Mouse (Mus musculus) limb, embryonic 13.5 days (tissue): Measurements from ENCODE around the gene Gna13. TPM values are rescaled to one million over a fixed set of nuclear protein-coding genes. Genes with fewer than 3 reads are reported as not detected.
A peak's percentile ranks its signal among the peaks of the same experiment; 100 is the strongest.

ENCODE experiments used
- ATAC-seq: fragments of 200-750 bp; cut with Nextera tagmentation; 2 replicates; pipeline ENCODE4 v1.8.0; 2017; ENCODE audit warnings: low read depth, moderate number of reproducible peaks, moderate TSS enrichment; ENCODE audit not compliant: low FRiP score
- H3K27ac ChIP-seq: fragments of 300-500 bp; sonication (generic); 2 replicates; pipeline ENCODE4 v1.5.1; 2015; ENCODE audit warnings: inconsistent platforms, mild to moderate bottlenecking, moderate library complexity
- H3K27me3 ChIP-seq: fragments of 300-500 bp; sonication (generic); 2 replicates; pipeline ENCODE4 v1.6.1; 2015; ENCODE audit warnings: mild to moderate bottlenecking, inconsistent platforms
- H3K36me3 ChIP-seq: fragments of 300-500 bp; sonication (generic); 2 replicates; pipeline ENCODE4 v1.6.1; 2015; ENCODE audit warnings: inconsistent platforms, mild to moderate bottlenecking, moderate library complexity
- H3K4me1 ChIP-seq: fragments of 300-500 bp; sonication (generic); 2 replicates; pipeline ENCODE4 v1.6.1; 2015; ENCODE audit warnings: inconsistent platforms
- H3K4me2 ChIP-seq: fragments of 300-500 bp; sonication (generic); replicated peaks from 2 replicates; pipeline ENCODE4 v1.6.1; 2015; ENCODE audit warnings: inconsistent platforms, mild to moderate bottlenecking, moderate library complexity
- H3K4me3 ChIP-seq: fragments of 300-500 bp; sonication (generic); 2 replicates; pipeline ENCODE4 v1.5.1; 2015; ENCODE audit warnings: moderate library complexity, mild to moderate bottlenecking, inconsistent platforms
- H3K9ac ChIP-seq: fragments of 300-500 bp; sonication (generic); 2 replicates; pipeline ENCODE4 v1.6.1; 2015; ENCODE audit warnings: mild to moderate bottlenecking, inconsistent platforms
- H3K9me3 ChIP-seq: fragments of 300-500 bp; sonication (generic); 2 replicates; pipeline ENCODE4 v1.6.1; 2016; ENCODE audit warnings: inconsistent platforms
- WGBS: fragments of 180-500 bp; shearing (Covaris S2); methylation state at CpG from one replicate; pipeline ENCODE4 v1.1.7; 2015; 5-methylcytosine and 5-hydroxymethylcytosine counted together
- polyA plus RNA-seq: library from polyadenylated mRNA; unstranded; fragments of >200 nt; fragmentation: Nextera tagmentation; extraction: Ambion mirVana; gene quantifications from 2 replicates; pipeline ENCODE4 v1.2.1, GENCODE M21; 2015

The Gna13 gene
- polyA plus RNA-seq, 1 experiment from 2014 or later = 21.6 TPM

DNA sequence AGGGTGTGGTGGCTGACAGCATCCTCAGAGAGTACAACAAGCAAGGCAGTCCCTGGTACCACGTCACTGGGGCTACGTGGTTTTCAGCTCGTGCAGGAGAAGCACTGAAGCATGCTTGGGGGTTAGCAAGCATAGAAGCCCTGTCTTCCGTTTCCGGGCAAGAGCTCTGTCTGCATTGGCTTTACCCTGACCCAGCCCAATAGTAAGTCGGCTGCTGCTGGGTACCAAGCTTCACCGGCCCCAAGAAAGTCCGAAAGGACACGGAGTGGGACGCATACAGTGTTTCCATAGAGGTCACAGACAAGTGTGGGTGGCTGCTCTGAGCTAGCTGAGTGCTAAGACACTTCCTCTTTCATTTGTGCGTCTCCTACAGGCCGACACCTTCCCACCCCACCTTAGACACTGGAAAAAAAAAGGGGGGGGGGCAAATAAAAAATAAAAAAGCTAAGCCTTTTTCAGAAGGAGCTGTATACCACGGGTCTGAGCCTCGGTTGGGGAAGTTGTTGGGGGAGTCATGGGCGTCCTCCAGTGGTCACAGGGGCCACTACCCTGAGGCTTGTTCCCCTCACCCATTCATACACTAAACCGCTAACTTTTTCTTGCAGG lies 57.4 kb downstream of the Gna13 start:
- ATAC-seq = no peak
- Histone ChIP-seq H3K4me3 (no peak overlapping the region), H3K9ac (no peak overlapping the region), H3K27me3 (no peaks in the 10 kb centered on the region), H3K9me3 (0 out of 2 replicates have a peak, but pooled peaks cover 5% of the 10 kb centered on the region), H3K36me3 (no peaks in the 10 kb centered on the region), H3K4me2 (no peak overlapping the region), H3K4me1 (peaks cover under 1% of the 10 kb centered on the region), H3K27ac (no peak overlapping the region)
- WGBS = 52% methylated on average over 16 of the region's 16 CpGs

DNA sequence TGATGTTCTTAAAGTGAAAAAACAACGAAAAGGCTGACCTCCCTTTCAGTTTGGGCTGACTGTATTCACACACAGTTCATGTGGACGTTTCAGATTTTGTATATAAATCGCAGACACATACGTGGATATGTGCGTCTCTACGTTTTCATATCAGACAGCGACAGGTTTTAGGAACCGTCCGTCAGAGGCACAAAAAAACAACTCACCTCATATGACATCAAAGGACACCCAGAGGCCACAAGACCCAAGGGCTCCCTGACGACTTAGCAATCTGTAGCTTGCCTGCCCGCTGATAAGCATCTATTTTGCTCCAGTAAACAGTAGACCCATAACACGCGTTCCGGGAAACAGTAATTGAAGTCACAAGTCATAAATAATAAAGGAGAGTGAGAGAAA lies 57.9 kb downstream of the Gna13 start:
- no peak for ATAC-seq
- H3K4me2 ChIP-seq = no peak overlapping the region

DNA sequence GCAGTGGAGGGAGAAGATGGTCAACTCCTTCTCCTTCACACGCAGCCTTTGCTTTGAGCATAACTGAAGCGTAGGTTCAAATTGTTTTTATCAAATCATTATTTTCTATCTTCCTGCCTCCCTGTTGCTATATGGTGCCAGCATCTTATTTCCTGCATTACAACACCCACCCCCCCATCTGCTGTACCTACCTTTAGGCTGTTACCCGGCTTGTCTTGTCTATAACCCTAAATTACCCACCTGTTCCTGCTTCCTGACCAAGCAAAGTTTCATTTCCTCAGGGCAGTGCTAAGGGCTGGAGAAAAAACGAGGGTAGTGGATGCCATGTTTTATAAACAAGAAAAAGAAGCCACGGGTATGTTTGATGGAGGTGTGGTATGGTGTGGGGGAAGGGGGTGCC lies 58.6 kb downstream of the Gna13 start:
- Histone ChIP-seq H3K9ac (no peak overlapping the region), H3K9me3 (0 out of 2 replicates have a peak, but pooled peaks cover 5% of the 10 kb centered on the region), H3K27ac (no peak overlapping the region), H3K36me3 (no peaks in the 10 kb centered on the region), H3K4me1 (peaks cover 4% of the 10 kb centered on the region), H3K4me2 (no peak overlapping the region), H3K4me3 (no peak overlapping the region), H3K27me3 (no peaks in the 10 kb centered on the region)
- WGBS = 64% methylated on average over 5 of the region's 5 CpGs
- ATAC-seq = no peak

More for the DNA sequence above, 57.9 kb downstream of the Gna13 start:
- Histone ChIP-seq H3K4me3 (no peak overlapping the region), H3K9me3 (0 out of 2 replicates have a peak, but pooled peaks cover 5% of the 10 kb centered on the region), H3K9ac (no peak overlapping the region), H3K36me3 (no peaks in the 10 kb centered on the region), H3K27me3 (no peaks in the 10 kb centered on the region), H3K27ac (no peak overlapping the region), H3K4me1 (peaks cover 4% of the 10 kb centered on the region)
- 77% methylated on average over 14 of the region's 14 CpGs for WGBS

DNA sequence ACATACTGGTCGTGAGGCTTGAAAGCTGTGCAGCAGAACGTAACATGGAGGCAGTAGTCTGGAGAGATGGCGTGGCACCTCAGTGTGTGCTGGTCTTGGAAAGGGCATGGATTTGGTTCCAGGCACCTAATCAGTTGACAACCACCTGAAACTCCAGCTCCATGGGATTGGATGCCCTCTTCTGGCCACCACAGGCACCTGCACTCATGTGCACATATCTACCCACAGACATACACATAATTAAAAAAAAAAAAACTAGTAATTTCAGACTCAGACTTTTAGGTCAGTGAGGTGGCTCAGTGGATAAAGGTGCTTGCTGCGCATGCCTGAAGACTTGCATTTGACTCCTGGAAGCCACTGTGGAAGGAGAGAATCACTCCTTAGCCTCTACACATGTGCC lies 59.6 kb downstream of the Gna13 start:
- Histone ChIP-seq H3K4me2 (no peak overlapping the region), H3K4me1 (peaks cover 10% of the 10 kb centered on the region), H3K9me3 (0 out of 2 replicates have a peak, but pooled peaks cover 5% of the 10 kb centered on the region), H3K9ac (no peak overlapping the region), H3K36me3 (no peaks in the 10 kb centered on the region), H3K4me3 (no peak overlapping the region), H3K27ac (no peak overlapping the region), H3K27me3 (no peaks in the 10 kb centered on the region)
- 98% methylated on average over 4 of the region's 4 CpGs for WGBS
- no peak for ATAC-seq

DNA sequence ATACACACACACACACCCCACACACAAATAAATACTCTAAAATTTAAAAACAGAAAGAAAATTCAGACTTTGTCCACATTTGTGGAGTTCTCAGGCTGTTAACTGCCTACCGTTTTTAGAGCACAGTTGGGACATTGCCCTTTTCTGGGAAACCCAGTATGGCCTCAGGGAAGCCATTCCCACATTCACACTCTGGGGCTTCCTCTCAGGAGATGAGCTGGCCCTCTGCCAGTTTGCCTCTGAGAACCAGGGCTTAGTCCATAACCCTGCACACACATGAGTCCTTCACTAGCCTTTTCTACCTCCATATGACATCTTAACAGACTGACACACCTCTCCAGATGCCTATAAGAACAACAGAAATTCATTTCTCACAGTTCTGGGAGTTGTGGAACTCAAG lies 60.7 kb downstream of the Gna13 start:
- H3K27ac ChIP-seq = no peak overlapping the region
- H3K9me3 ChIP-seq = 0 out of 2 replicates have a peak, but pooled peaks cover 5% of the 10 kb centered on the region
- 66% methylated on average over 1 of the region's 1 CpGs for WGBS
- H3K4me1 ChIP-seq = peaks cover 11% of the 10 kb centered on the region
- no peak overlapping the region for H3K9ac ChIP-seq
- H3K27me3 ChIP-seq = no peaks in the 10 kb centered on the region
- no peak overlapping the region for H3K4me2 ChIP-seq
- no peak for ATAC-seq
- H3K4me3 ChIP-seq = no peak overlapping the region
- peaks cover under 1% of the 10 kb centered on the region; the same call in 1 of the 2 replicates for H3K36me3 ChIP-seq

DNA sequence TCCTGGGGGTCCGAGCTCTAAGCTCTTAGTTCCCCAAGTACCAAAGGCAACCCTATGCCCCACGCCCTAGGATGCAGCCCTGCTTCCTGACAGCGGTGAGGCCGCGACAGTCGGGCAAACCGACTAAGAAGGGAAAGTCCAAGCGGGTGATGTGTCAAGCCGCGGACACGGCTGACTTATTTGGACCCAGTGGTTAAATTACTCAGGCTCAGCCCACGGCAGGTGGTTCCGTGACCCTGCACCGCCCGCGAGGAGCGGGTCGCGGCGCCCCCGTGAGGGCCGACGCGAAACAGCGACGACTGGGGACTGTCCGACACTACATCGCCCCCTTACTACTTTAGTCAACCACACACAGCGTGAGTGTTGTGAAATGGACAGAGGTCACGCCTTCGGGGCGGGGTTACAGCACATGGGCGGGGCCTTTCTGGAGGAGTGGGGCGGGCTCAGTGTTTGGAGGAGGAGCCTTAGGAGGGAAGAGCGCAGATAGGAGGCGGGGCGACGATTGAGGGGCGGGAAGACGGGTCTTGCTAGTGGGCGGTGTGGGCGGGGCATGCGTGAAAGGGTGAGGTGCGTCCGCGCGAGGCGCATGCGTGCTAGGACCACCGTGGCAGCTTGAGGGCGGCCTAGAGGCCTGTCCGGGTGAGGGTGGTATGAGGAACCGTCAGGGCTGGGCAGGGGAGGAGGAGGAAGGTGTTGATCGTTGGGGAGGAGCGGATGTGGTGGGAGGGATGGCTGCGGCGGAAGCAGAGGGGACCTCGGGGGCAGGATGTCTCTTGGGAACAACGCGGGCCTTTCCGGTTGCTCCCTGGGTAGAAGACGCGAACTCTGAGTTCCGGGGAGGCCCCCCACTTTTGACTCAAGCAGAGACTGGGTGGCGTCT lies 63.0 kb downstream of the Gna13 start, which contains the start of gene Amz2:
TSS of gene Amz2 (plus strand) at position 555 of the 880 bp plus-strand sequence.
- WGBS = 2% methylated on average over 65 of the region's 65 CpGs
- peak within 1 kb of the TSS; percentile 67 for H3K4me3 ChIP-seq
- peak within 1 kb of the TSS; percentile 85 for H3K9ac ChIP-seq
- H3K27ac ChIP-seq = peak within 1 kb of the TSS; percentile 77
- ATAC-seq = peak; percentile 95
- H3K9me3 ChIP-seq = 0 out of 2 replicates have a peak, but pooled peaks cover 5% of the 10 kb centered on the region
- peaks cover 11% of the 10 kb centered on the region for H3K4me1 ChIP-seq
- peak within 1 kb of the TSS; percentile 73 for H3K4me2 ChIP-seq
- H3K36me3 ChIP-seq = peaks cover 24% of the 10 kb centered on the region
- no peaks in the 10 kb centered on the region for H3K27me3 ChIP-seq

DNA sequence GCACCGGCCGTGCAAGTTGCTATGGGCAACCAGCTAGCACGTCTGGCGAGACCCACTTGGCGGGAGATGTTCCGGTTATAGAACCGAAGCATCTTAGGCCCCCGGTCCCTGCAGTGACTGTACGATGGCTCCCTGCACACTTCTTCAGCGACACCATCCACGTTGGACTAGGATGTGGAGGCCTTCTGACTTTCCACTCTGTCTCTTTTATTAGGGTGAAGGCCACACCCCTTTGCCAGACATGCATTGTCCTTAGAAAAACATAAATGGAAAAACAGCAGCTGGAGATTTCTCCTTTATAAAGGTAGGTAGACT lies 63.6 kb downstream of the Gna13 start:
- H3K36me3 ChIP-seq = peaks cover 30% of the 10 kb centered on the region
- peaks cover 13% of the 10 kb centered on the region for H3K4me1 ChIP-seq
- 0 out of 2 replicates have a peak, but pooled peaks cover 5% of the 10 kb centered on the region for H3K9me3 ChIP-seq
- peak overlapping the region; percentile 77 for H3K27ac ChIP-seq
- peak overlapping the region; percentile 73 for H3K4me2 ChIP-seq
- ATAC-seq = no peak
- WGBS = 0% methylated on average over 11 of the region's 11 CpGs
- H3K4me3 ChIP-seq = peak overlapping the region; percentile 67
- peak overlapping the region; percentile 85 for H3K9ac ChIP-seq
- H3K27me3 ChIP-seq = no peaks in the 10 kb centered on the region

DNA sequence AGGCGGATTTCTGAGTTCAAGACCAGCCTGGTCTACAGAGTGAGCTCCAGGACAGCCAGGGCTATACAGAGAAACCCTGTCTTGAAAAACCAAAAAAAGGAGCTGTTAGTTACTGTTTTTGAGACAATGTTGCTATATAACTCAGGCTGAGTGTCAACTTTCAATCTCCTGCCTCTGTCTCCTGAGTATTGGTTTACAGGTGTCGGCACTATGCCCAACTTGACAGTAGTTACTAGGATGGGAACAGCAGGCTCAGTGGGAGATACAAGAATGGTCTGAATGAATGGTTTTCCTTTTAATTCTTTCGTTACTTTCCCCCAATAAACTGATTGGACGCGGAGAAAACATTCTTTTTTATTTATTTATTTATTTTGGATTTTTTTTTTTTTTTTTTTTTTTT lies 64.7 kb downstream of the Gna13 start:
- Histone ChIP-seq H3K4me3 (no peak overlapping the region), H3K4me2 (peak overlapping the region; percentile 73), H3K9me3 (0 out of 2 replicates have a peak, but pooled peaks cover 2% of the 10 kb centered on the region), H3K4me1 (peaks cover 19% of the 10 kb centered on the region), H3K9ac (no peak overlapping the region), H3K27me3 (no peaks in the 10 kb centered on the region), H3K36me3 (peaks cover 35% of the 10 kb centered on the region), H3K27ac (no peak overlapping the region)
- 95% methylated on average over 5 of the region's 5 CpGs for WGBS
- ATAC-seq = no peak

DNA sequence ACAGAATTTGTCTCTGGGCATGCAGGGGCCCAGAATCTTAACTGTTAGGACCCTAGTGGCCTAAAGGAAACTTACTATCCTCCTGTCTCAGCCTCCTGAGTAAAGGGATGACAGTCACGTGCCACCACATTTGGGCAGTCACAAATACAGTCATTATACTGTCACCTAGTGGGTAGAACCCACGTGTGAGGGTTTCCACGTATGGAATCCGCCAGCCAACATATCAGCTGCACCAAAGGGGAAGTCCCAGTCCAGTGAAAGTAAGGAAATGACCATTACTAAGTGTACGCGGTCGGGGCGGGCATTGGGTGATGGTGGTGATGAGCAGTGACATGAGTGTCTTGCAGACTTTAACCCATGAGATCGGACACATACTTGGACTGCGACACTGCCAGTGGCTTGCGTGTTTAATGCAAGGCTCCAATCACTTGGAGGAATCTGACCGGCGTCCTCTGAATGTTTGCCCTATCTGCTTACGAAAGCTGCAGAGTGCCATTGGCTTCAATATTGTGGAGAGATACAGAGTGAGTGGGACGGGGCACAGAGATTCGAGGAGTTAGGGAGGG lies 71.7 kb downstream of the Gna13 start:
- 94% methylated on average over 16 of the region's 16 CpGs for WGBS
- Histone ChIP-seq H3K27ac (no peak overlapping the region), H3K36me3 (peaks cover 80% of the 10 kb centered on the region), H3K27me3 (no peaks in the 10 kb centered on the region), H3K4me1 (peaks cover 13% of the 10 kb centered on the region), H3K9ac (no peak overlapping the region), H3K9me3 (no peaks in the 10 kb centered on the region), H3K4me3 (no peak overlapping the region), H3K4me2 (no peak overlapping the region)
- no peak for ATAC-seq

DNA sequence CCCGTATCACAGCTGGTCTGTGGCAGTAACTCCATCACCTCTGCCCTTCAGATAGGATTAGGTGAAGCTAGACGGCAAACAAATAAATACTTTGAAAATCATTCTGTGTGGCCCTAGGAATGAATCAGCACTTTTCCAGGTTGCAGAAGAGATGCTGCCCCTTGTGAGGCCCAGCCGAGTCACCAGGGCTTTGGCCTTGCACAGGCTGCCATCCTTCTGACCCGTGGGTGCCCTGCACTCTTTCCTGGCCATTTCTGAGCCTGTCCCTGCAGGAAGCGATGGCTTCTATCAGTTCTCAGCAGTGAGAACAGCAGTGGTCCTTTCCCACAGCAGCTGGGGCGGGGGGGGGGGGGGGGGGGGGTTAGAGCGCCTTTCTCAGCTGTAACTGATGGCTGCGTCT lies 74.3 kb downstream of the Gna13 start:
- H3K9me3 ChIP-seq = no peaks in the 10 kb centered on the region
- no peak overlapping the region for H3K9ac ChIP-seq
- peaks cover 4% of the 10 kb centered on the region; the same call in 1 of the 2 replicates for H3K27me3 ChIP-seq
- H3K4me3 ChIP-seq = no peak overlapping the region
- no peak overlapping the region for H3K27ac ChIP-seq
- no peak for ATAC-seq
- H3K4me1 ChIP-seq = peaks cover 21% of the 10 kb centered on the region
- H3K36me3 ChIP-seq = peaks cover 57% of the 10 kb centered on the region
- H3K4me2 ChIP-seq = no peak overlapping the region
- WGBS = 67% methylated on average over 8 of the region's 8 CpGs

DNA sequence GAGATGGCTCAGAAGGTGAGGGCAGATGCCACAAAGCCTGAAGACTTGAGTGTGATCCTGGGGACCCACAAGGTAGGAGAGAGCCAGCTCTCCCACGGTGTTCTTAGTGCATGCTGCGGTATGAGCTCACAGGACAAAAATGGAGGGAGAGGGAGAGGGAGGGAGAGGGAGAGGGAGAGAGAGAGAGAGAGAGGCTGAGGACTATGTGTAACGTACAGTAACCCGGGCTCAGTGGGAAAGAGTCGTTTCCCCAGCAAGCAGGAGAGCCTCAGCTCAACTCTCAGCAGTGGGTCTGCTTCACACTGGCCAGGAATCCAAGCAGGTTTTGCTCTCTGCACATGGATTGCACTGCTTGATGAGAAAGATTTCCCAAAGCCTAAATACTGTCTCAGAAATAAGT lies 76.6 kb downstream of the Gna13 start:
- Histone ChIP-seq H3K4me3 (peak overlapping the region; percentile 57), H3K9me3 (no peaks in the 10 kb centered on the region), H3K36me3 (peaks cover 41% of the 10 kb centered on the region), H3K4me1 (peaks cover 18% of the 10 kb centered on the region), H3K4me2 (peak overlapping the region; percentile 87), H3K27me3 (peaks cover 4% of the 10 kb centered on the region; the same call in 1 of the 2 replicates), H3K9ac (peak overlapping the region; percentile 70; the same call in 1 of the 2 replicates), H3K27ac (no peak overlapping the region)
- WGBS = 19% methylated on average over 5 of the region's 5 CpGs
- peak; percentile 25; the same call in 1 of the 2 replicates for ATAC-seq

DNA sequence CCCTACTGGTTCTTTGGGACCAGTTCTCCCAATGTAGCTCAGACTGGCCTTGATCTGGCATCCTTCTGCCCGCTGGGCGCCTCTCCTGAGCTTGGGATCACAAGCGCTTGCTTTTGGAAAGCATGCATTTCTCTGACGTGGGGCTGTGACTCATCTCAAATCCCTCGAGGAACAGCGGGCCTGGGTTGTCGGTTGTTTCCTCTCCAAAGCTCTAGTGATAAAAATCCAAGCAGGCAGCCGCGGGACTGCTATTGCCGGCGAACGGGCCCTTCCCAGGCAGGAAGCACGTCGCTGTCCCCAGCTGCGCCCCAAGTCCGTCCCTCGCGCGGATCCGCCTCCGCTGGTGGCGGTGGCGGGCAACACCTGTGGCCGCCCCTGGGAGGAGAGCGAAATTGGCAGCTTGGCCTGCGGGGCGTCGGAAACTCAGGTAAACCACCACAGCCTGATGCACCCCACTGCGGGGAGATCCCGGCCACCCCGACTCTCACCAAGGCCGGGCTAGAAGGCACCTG lies 77.3 kb downstream of the Gna13 start:
- Histone ChIP-seq H3K4me2 (peak overlapping the region; percentile 87), H3K36me3 (peaks cover 35% of the 10 kb centered on the region), H3K4me3 (peak overlapping the region; percentile 57), H3K27me3 (peaks cover 4% of the 10 kb centered on the region; the same call in 1 of the 2 replicates), H3K9ac (peak overlapping the region; percentile 70), H3K9me3 (no peaks in the 10 kb centered on the region), H3K4me1 (peaks cover 18% of the 10 kb centered on the region), H3K27ac (no peak overlapping the region)
- whole genome bisulfite sequencing = 1% methylated on average over 32 of the region's 32 CpGs
- peak; percentile 29; the same call in 1 of the 2 replicates for ATAC-seq
